Mouse (Mus musculus): ENCODE data around the gene Scmh1.

DNA sequence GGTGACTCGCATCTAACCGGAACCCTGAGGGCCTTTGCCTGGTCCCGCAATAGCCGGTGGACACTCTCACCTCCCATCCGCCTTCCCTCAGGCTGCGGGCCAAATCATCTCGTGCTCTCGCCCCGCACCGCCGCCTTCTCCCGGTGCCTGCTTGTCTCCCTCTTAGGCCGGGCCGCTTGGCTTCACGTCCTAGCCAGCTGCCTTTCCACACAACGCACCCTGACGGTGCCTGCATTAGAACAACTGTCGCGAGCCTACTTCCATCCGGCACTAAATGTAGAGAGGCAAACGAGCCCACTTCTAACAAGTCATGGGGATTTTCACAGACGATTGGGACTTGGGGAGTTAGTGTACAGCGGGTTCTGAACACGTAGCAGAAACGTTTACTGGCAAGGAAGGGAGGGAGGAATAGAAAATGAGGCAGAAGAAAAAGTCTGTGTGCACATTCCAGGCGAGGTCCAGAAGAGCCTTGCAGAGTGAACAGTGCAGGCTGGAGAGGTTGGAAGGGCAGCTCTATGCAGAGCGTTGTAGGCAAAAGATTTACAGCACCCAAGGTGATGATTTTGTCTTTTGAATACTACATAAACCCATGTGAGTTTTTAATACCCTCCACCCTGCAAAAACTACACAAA is 165.5 kb downstream of the Scmh1 start:
- TF ChIP-seq CTCF (IDR thresholded peaks at IDR 0.05) (no peak), EP300 (IDR thresholded peaks at IDR 0.05; ENCODE audit: insufficient read depth, low read depth, low read length) (no peak), POLR2A (IDR thresholded peaks at IDR 0.05; ENCODE audit: insufficient read depth, low read depth, low read length) (no peak)
